Mouse (Mus musculus): Measurements from ENCODE around the gene Cox7a2l. TPM values are rescaled to one million over a fixed set of nuclear protein-coding genes. Genes with fewer than 3 reads are reported as not detected.
A peak's percentile ranks its signal among the peaks of the same experiment; 100 is the strongest.

Cox7a2l gene
- polyA plus RNA-seq, 1 experiment from 2014 or later, result 279 TPM

- Histone ChIP-seq H3K4me3 (replicated peaks; ENCODE audit: low read depth, low read length) (no peak overlapping the region), H3K27ac (no peak overlapping the region), H3K9ac (ENCODE audit: low read depth, low read length) (no peak overlapping the region), H3K4me2 (ENCODE audit: low read length) (no peak overlapping the region), H3K4me1 (replicated peaks; ENCODE audit: insufficient read depth, low read length) (0 out of 2 replicates have a peak, but pooled peaks cover 7% of the 10 kb centered on the region), H3K36me3 (ENCODE audit: insufficient read depth, low read length) (no peaks in the 10 kb centered on the region), H3K9me3 (replicated peaks; ENCODE audit: low read length) (no peaks in the 10 kb centered on the region), H3K27me3 (ENCODE audit: insufficient read depth, low read length) (no peaks in the 10 kb centered on the region)
- no peak for TF ChIP-seq CTCF (IDR thresholded peaks at IDR 0.05; ENCODE audit: low read depth)
- ATAC-seq (replicated peaks; ENCODE audit: low FRiP score, low read depth) (no peak), DNase-seq (ENCODE audit: low spot score) (no peak)
- WGBS, result 88% methylated on average over 2 of the region's 2 CpGs
These were observed 25.3 kb upstream of the Cox7a2l start for GRCm38 (mm10) chr17:83542424-83542823.

GRCm38 (mm10) chr17:83539262-83540037, 22.3 kb upstream of the Cox7a2l start:
- Histone ChIP-seq H3K27ac (no peak overlapping the region), H3K4me3 (replicated peaks; ENCODE audit: low read depth, low read length) (no peak overlapping the region), H3K9me3 (replicated peaks; ENCODE audit: low read length) (no peaks in the 10 kb centered on the region), H3K9ac (ENCODE audit: low read depth, low read length) (no peak overlapping the region), H3K36me3 (ENCODE audit: insufficient read depth, low read length) (no peaks in the 10 kb centered on the region), H3K4me2 (ENCODE audit: low read length) (no peak overlapping the region), H3K27me3 (ENCODE audit: insufficient read depth, low read length) (no peaks in the 10 kb centered on the region), H3K4me1 (replicated peaks; ENCODE audit: insufficient read depth, low read length) (0 out of 2 replicates have a peak, but pooled peaks cover 4% of the 10 kb centered on the region)
- peak; percentile 83 for DNase-seq (ENCODE audit: low spot score)
- no peak for TF ChIP-seq CTCF (IDR thresholded peaks at IDR 0.05; ENCODE audit: low read depth)
- WGBS, result 28% methylated on average over 12 of the region's 12 CpGs
- ATAC-seq (replicated peaks; ENCODE audit: low FRiP score, low read depth), result peak; percentile 81

GRCm38 (mm10) chr17:83538694-83539093, 21.6 kb upstream of the Cox7a2l start:
- no peak for TF ChIP-seq CTCF (IDR thresholded peaks at IDR 0.05; ENCODE audit: low read depth)
- Histone ChIP-seq H3K9ac (ENCODE audit: low read depth, low read length) (no peak overlapping the region), H3K4me1 (replicated peaks; ENCODE audit: insufficient read depth, low read length) (0 out of 2 replicates have a peak, but pooled peaks cover 4% of the 10 kb centered on the region), H3K27ac (no peak overlapping the region), H3K27me3 (ENCODE audit: insufficient read depth, low read length) (no peaks in the 10 kb centered on the region), H3K9me3 (replicated peaks; ENCODE audit: low read length) (no peaks in the 10 kb centered on the region), H3K36me3 (ENCODE audit: insufficient read depth, low read length) (no peaks in the 10 kb centered on the region), H3K4me2 (ENCODE audit: low read length) (no peak overlapping the region), H3K4me3 (replicated peaks; ENCODE audit: low read depth, low read length) (no peak overlapping the region)
- WGBS, result 33% methylated on average over 1 of the region's 1 CpGs
- DNase-seq (ENCODE audit: low spot score) (peak; percentile 79), ATAC-seq (replicated peaks; ENCODE audit: low FRiP score, low read depth) (peak; percentile 74)

GRCm38 (mm10) chr17:83538141-83538540, 21.0 kb upstream of the Cox7a2l start:
- Histone ChIP-seq H3K27me3 (ENCODE audit: insufficient read depth, low read length) (no peaks in the 10 kb centered on the region), H3K36me3 (ENCODE audit: insufficient read depth, low read length) (no peaks in the 10 kb centered on the region), H3K4me3 (replicated peaks; ENCODE audit: low read depth, low read length) (no peak overlapping the region), H3K4me1 (replicated peaks; ENCODE audit: insufficient read depth, low read length) (0 out of 2 replicates have a peak, but pooled peaks cover 4% of the 10 kb centered on the region), H3K9me3 (replicated peaks; ENCODE audit: low read length) (no peaks in the 10 kb centered on the region), H3K27ac (no peak overlapping the region), H3K9ac (ENCODE audit: low read depth, low read length) (no peak overlapping the region), H3K4me2 (ENCODE audit: low read length) (no peak overlapping the region)
- no peak for ATAC-seq (replicated peaks; ENCODE audit: low FRiP score, low read depth)
- no peak for DNase-seq (ENCODE audit: low spot score)
- WGBS, result 67% methylated on average over 9 of the region's 9 CpGs
- no peak for TF ChIP-seq CTCF (IDR thresholded peaks at IDR 0.05; ENCODE audit: low read depth)

GRCm38 (mm10) chr17:83533150-83533549, 16.0 kb upstream of the Cox7a2l start:
- WGBS, result 75% methylated on average over 9 of the region's 9 CpGs
- H3K4me3 ChIP-seq (replicated peaks; ENCODE audit: low read depth, low read length), result no peak overlapping the region

GRCm38 (mm10) chr17:83527651-83528381, 10.7 kb upstream of the Cox7a2l start:
- DNase-seq (ENCODE audit: low spot score), result peak; percentile 93
- WGBS, result 20% methylated on average over 17 of the region's 17 CpGs
- Histone ChIP-seq H3K9ac (ENCODE audit: low read depth, low read length) (no peak overlapping the region), H3K4me1 (replicated peaks; ENCODE audit: insufficient read depth, low read length) (peaks cover 39% of the 10 kb centered on the region), H3K9me3 (replicated peaks; ENCODE audit: low read length) (no peaks in the 10 kb centered on the region), H3K4me2 (ENCODE audit: low read length) (peak overlapping the region; percentile 44), H3K27ac (peak overlapping the region; percentile 87), H3K36me3 (ENCODE audit: insufficient read depth, low read length) (no peaks in the 10 kb centered on the region), H3K4me3 (replicated peaks; ENCODE audit: low read depth, low read length) (no peak overlapping the region; the same call in 1 of the 2 replicates), H3K27me3 (ENCODE audit: insufficient read depth, low read length) (no peaks in the 10 kb centered on the region)
- TF ChIP-seq CTCF (IDR thresholded peaks at IDR 0.05; ENCODE audit: low read depth), result no peak
- ATAC-seq (replicated peaks; ENCODE audit: low FRiP score, low read depth), result peak; percentile 57

More at GRCm38 (mm10) chr17:83533150-83533549, 16.0 kb upstream of the Cox7a2l start:
- DNase-seq (ENCODE audit: low spot score), result no peak
- H3K27me3 ChIP-seq (ENCODE audit: insufficient read depth, low read length), result no peaks in the 10 kb centered on the region
- no peak overlapping the region for H3K27ac ChIP-seq
- no peak for ATAC-seq (replicated peaks; ENCODE audit: low FRiP score, low read depth)
- no peaks in the 10 kb centered on the region for H3K36me3 ChIP-seq (ENCODE audit: insufficient read depth, low read length)
- no peak overlapping the region for H3K4me2 ChIP-seq (ENCODE audit: low read length)
- H3K9ac ChIP-seq (ENCODE audit: low read depth, low read length), result no peak overlapping the region
- H3K4me1 ChIP-seq (replicated peaks; ENCODE audit: insufficient read depth, low read length), result peaks cover 2% of the 10 kb centered on the region
- TF ChIP-seq CTCF (IDR thresholded peaks at IDR 0.05; ENCODE audit: low read depth), result no peak
- no peaks in the 10 kb centered on the region for H3K9me3 ChIP-seq (replicated peaks; ENCODE audit: low read length)
